Mouse (Mus musculus) liver, postnatal 0 days (tissue): ENCODE results near the gene Ccdc62. TPM values are rescaled to one million over a fixed set of nuclear protein-coding genes. Genes with fewer than 3 reads are reported as not detected.

Experiments used
- ATAC-seq: fragments of 200-750 bp; cut with Nextera tagmentation; 2 replicates; pipeline ENCODE4 v1.8.0; 2017; ENCODE audit warnings: mild to moderate bottlenecking, moderate library complexity
- DNase-seq: peaks from one replicate; pipeline ENCODE4 v3.0.0-alpha.2; 2016
- H3K27ac ChIP-seq: fragments of 300-500 bp; sonication (generic); 2 replicates; pipeline ENCODE4 v1.5.1; 2014; ENCODE audit warnings: antibody characterized with exemption, moderate library complexity, mild to moderate bottlenecking, low read depth
- H3K27me3 ChIP-seq: fragments of 300-500 bp; sonication (generic); 2 replicates; pipeline ENCODE4 v1.6.1; 2014; ENCODE audit warnings: low read length, control low read depth, mixed read lengths; ENCODE audit not compliant: insufficient read depth
- H3K36me3 ChIP-seq: fragments of 300-500 bp; sonication (generic); replicated peaks from 2 replicates; pipeline ENCODE4 v1.6.1; 2014; ENCODE audit warnings: mild to moderate bottlenecking, control low read depth, low read length, moderate library complexity, mixed read lengths; ENCODE audit not compliant: insufficient read depth
- H3K4me1 ChIP-seq: fragments of 300-500 bp; sonication (generic); 2 replicates; pipeline ENCODE4 v1.6.1; 2014; ENCODE audit warnings: antibody characterized with exemption, mild to moderate bottlenecking, control low read depth; ENCODE audit not compliant: insufficient read depth
- H3K4me2 ChIP-seq: fragments of 300-500 bp; sonication (generic); 2 replicates; pipeline ENCODE4 v1.6.1; 2014; ENCODE audit warnings: low read depth, mild to moderate bottlenecking, low read length, moderate library complexity, mixed read lengths
- H3K4me3 ChIP-seq: fragments of 300-500 bp; sonication (generic); 2 replicates; pipeline ENCODE4 v1.5.1; 2014; ENCODE audit warnings: low read depth, low read length
- H3K9ac ChIP-seq: fragments of 300-500 bp; sonication (generic); replicated peaks from 2 replicates; pipeline ENCODE4 v1.6.1; 2014; ENCODE audit warnings: mild to moderate bottlenecking, moderate library complexity
- H3K9me3 ChIP-seq: fragments of 300-500 bp; sonication (generic); 2 replicates; pipeline ENCODE4 v1.6.1; 2016; ENCODE audit warnings: mild to moderate bottlenecking, control low read depth, low read length, mixed read lengths
- CTCF ChIP-seq: sonication (generic); IDR thresholded peaks from 2 replicates; pipeline ENCODE4 v1.5.1; 2016; ENCODE audit warnings: antibody characterized with exemption, low read depth
- EP300 ChIP-seq: IDR thresholded peaks from 2 replicates; pipeline ENCODE4 v1.6.1; 2016; ENCODE audit warnings: antibody characterized with exemption, low read depth, mild to moderate bottlenecking
- WGBS: fragments of 180-500 bp; shearing (Covaris S2); extraction: QIAGEN DNeasy Blood & Tissue Kit; methylation state at CpG from one replicate; pipeline ENCODE4 v1.1.7; 2014; ENCODE audit not compliant: insufficient replicate concordance; 5-methylcytosine and 5-hydroxymethylcytosine counted together
- polyA plus RNA-seq: library from polyadenylated mRNA; unstranded; fragments of >200 nt; fragmentation: Nextera tagmentation; extraction: Ambion mirVana; gene quantifications from 2 replicates; pipeline ENCODE4 v1.2.1, GENCODE M21; 2015

Gene Ccdc62
- polyA plus RNA-seq, 1 experiment from 2014 or later: 3.1 TPM

DNA sequence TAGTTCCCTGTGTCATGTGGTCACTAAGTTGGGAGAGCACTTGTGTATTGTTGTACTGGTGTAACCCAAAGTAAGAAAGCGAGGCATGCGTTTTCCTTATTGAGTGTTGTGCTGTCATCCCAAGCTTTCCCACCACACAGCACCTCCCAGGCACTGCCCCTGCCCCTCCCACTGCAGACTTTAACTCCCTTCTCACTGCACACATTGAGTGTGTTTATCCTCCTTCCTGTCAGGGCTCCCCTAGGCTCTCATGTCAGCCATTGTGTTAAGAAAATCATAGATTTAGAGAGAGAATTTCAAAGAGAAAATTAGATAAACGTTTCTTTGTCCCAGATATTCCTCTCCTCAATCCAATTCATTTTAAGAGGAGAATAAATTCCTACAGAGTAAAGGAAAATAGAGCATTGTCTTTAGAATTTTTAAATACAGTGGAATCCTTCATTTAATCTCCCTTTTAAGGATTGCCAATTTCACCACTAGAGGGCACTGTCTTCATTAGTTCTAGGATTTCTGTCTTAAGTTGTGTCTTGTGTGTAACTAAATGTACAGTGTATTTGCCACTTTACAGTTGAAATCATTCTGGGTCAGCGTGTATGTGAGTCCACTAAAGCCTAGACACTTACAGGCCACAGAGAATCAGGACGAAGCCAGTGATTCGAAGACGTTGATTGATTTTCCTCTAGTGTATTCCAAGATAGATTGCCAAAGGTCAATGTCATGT lies 16.7 kb downstream of the Ccdc62 start:
- H3K27ac ChIP-seq: no peak overlapping the region
- H3K4me2 ChIP-seq: no peak overlapping the region
- H3K4me1 ChIP-seq: no peaks in the 10 kb centered on the region
- H3K9ac ChIP-seq: no peak overlapping the region
- DNase-seq (no peak), ATAC-seq (no peak)
- H3K9me3 ChIP-seq: no peaks in the 10 kb centered on the region
- WGBS: 46% methylated on average over 7 of the region's 7 CpGs
- H3K4me3 ChIP-seq: no peak overlapping the region
- TF ChIP-seq CTCF (peak; percentile 80), EP300 (no peak)
- H3K36me3 ChIP-seq: no peaks in the 10 kb centered on the region
- no peaks in the 10 kb centered on the region for H3K27me3 ChIP-seq

DNA sequence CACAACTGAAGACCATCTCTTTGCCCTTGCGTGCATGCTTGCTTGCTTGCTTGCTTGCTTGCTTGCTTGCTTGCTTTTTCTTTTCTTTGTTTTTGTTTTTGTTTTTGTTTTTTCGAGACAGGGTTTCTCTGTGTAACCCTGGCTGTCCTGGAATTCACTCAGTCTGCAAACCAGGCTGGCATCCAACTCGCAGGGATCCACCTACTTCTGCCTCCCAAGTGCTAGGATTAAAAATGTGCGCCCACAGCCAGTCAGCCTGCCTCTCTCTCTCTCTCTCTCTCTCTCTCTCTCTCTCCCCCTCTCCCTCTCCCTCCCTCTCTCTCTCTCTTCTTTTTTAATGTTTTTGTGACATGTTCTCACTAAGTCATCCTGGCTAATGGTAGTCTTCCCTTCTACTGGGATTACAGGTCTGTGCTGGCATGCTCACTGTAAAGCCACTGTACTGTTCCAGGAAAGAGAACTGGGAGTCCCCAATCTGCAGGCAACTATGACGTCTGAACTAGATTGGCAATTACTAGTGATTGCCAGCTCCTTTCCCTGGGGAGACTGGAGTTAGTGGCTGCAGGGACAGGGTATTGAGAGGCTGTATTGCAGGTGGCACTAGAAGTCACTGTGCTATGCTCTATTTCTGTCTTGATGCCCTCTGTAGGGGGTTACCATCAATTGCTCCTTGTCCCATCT lies 22.0 kb downstream of the Ccdc62 start:
- no peak for DNase-seq
- no peak overlapping the region for H3K27ac ChIP-seq
- WGBS: 76% methylated on average over 5 of the region's 5 CpGs

DNA sequence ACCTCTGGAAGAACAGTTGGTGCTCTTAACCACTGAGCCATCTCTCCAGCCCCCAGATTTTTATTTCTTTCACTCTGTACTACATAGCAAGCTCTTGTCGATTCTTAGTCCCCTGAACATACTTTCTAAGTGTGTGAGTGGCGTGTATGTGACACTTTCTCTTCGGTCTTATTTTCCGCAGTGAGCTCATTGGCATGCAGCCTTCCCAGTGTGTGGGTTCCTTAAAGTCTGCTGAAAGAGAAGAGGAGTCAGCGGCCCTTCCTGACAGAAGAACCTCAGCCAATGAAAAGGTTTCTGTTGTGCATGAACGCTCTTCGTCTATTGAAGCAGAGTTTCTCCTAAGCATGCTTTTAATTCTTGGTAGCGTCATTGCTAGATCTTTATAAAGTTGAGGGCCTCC lies 26.7 kb downstream of the Ccdc62 start:
- DNase-seq (no peak), ATAC-seq (no peak)
- Histone ChIP-seq H3K4me2 (no peak overlapping the region), H3K27me3 (no peaks in the 10 kb centered on the region), H3K36me3 (no peaks in the 10 kb centered on the region), H3K4me1 (peaks cover 5% of the 10 kb centered on the region; the same call in 1 of the 2 replicates), H3K4me3 (no peak overlapping the region), H3K27ac (no peak overlapping the region), H3K9me3 (no peaks in the 10 kb centered on the region), H3K9ac (no peak overlapping the region)
- WGBS: 92% methylated on average over 8 of the region's 8 CpGs
- no peak for TF ChIP-seq EP300
- TF ChIP-seq CTCF: no peak

More for the DNA sequence above, 22.0 kb downstream of the Ccdc62 start:
- no peaks in the 10 kb centered on the region for H3K36me3 ChIP-seq
- no peaks in the 10 kb centered on the region for H3K27me3 ChIP-seq
- no peak for ATAC-seq
- no peak overlapping the region for H3K9ac ChIP-seq
- peaks cover 5% of the 10 kb centered on the region; the same call in 1 of the 2 replicates for H3K4me1 ChIP-seq
- no peak for TF ChIP-seq CTCF
- TF ChIP-seq EP300: no peak
- H3K4me2 ChIP-seq: no peak overlapping the region
- no peak overlapping the region for H3K4me3 ChIP-seq
- no peaks in the 10 kb centered on the region for H3K9me3 ChIP-seq

DNA sequence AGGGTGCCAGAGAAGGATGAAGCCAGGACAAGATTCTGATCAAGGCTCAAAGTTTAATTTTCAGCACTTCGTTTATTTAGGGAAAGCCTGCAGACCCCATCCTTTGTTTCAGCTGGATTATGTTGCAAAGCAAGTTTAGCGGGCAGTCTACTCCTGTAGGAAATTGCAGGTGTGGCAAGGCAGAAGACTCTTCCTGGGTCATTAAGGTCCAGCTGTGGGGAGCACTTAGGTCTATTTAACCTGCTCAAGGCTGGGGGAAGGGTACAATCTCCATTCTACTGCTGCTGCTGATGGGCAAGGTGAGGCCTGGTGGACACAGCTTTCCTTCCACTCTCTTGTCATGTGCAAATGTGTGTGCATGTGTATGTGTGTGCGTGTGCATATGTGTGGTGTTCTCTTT lies 28.5 kb downstream of the Ccdc62 start:
- WGBS: 77% methylated on average over 3 of the region's 3 CpGs
- H3K27ac ChIP-seq: no peak overlapping the region
- no peak for TF ChIP-seq CTCF
- TF ChIP-seq EP300: no peak
- no peak for ATAC-seq
- H3K36me3 ChIP-seq: no peaks in the 10 kb centered on the region
- H3K4me2 ChIP-seq: no peak overlapping the region
- no peak for DNase-seq
- no peaks in the 10 kb centered on the region for H3K9me3 ChIP-seq
- no peak overlapping the region for H3K9ac ChIP-seq
- peaks cover 5% of the 10 kb centered on the region; the same call in 1 of the 2 replicates for H3K4me1 ChIP-seq
- no peak overlapping the region for H3K4me3 ChIP-seq
- no peaks in the 10 kb centered on the region for H3K27me3 ChIP-seq

DNA sequence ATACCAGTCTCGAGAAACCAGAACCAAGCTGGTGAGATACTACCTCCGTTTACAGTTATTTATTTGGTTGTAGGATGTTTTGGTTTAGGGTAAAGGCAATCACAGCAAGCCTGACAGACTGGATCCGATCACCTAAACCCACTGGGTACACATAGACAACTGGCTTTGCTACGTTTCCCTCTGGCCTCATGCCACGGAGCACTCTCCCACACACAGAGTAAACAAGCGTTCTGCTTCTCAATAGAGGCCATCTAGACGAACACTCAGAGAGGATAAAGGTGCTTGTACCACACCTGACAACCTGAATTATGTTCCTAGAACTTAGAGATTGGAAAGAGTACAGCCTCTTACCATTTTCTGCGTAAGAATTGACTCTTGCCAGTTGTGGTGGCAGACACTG lies 29.6 kb downstream of the Ccdc62 start:
- Histone ChIP-seq H3K4me3 (no peak overlapping the region), H3K4me2 (no peak overlapping the region), H3K9ac (no peak overlapping the region), H3K27ac (no peak overlapping the region), H3K4me1 (peaks cover 2% of the 10 kb centered on the region; the same call in 1 of the 2 replicates), H3K27me3 (no peaks in the 10 kb centered on the region), H3K36me3 (no peaks in the 10 kb centered on the region), H3K9me3 (no peaks in the 10 kb centered on the region)
- no peak for TF ChIP-seq EP300
- no peak for TF ChIP-seq CTCF
- 60% methylated on average over 8 of the region's 8 CpGs for WGBS
- no peak for ATAC-seq
- DNase-seq: peak; percentile 45

DNA sequence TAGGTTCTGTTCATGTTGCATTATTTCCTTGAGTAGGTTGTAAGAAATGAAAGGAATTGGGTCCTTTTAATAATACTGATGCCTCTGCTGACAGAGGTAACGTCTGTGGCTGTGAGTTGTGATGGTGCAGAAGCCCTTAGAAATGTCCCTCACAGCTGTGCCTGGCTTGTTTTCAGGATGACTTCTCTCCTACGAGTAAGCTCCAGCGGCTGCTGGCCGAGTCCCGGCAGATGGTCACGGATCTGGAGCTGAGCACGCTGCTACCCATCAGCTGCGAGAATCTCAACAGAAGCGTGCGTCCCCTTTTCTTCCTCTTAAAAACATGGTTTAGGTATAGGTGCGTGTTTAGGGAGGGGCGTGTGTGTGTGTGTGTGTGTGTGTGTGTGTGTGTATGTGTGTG lies 30.6 kb downstream of the Ccdc62 start:
- Histone ChIP-seq H3K4me3 (no peak overlapping the region), H3K4me1 (peaks cover 2% of the 10 kb centered on the region; the same call in 1 of the 2 replicates), H3K27ac (no peak overlapping the region), H3K36me3 (no peaks in the 10 kb centered on the region), H3K9ac (no peak overlapping the region), H3K9me3 (no peaks in the 10 kb centered on the region), H3K27me3 (no peaks in the 10 kb centered on the region), H3K4me2 (no peak overlapping the region)
- 87% methylated on average over 12 of the region's 12 CpGs for WGBS
- ATAC-seq: no peak
- TF ChIP-seq EP300 (no peak), CTCF (no peak)
- no peak for DNase-seq
